Mouse (Mus musculus): ENCODE measurements at regions not wholly inside any gene's neighbourhood (a gene's known extent, or its start where the extent isn't known, plus 50 kb on each side); places are given as distances from the start of the nearest gene placed in this dataset.
"Not testable (repeated sequence)": the region's sequence is repeated elsewhere in the genome, so short reads cannot be mapped to it uniquely, and the experiment has no call there.

DNA sequence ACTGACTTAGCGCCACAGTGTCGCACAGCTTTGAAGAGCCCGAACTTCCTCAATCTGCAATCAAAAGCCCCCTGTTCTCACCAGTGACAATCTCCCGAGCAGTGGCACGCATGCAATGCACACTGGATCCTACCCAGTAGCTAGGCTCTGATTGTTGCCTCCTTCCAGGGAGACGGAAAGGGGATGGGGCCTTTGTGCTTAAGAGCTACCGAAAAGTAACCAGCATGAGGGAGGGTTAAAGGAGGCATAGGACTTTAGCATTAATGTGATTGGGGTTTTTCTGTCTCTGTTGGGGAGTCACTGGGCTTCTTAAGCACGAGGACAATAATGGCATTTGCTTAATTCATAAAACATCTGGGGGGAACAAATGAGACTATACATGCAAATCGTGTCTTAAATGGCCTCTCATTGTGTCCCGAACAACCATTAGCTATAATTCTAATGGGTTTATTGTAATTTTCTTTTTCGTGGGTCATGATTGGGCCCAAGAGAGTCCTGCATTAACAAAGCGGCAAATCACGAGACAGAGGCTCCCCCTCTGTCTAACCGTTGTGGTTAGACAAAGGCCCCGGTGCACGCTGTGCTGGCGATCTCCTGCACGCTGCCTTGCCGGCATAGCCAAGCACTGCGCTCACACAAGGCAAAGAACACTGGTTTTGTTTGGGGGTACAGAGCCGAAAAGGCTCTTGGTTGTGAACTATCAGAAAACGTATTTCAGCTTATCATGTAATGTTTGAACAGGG, 223.2 kb downstream of the Dact1 start:
- ATAC-seq (replicated peaks; ENCODE audit: low FRiP score, low TSS enrichment, low read depth) (no peak), DNase-seq (ENCODE audit: low spot score) (no peak)
- H3K4me3 ChIP-seq (ENCODE audit: low read depth, low read length) = no peak overlapping the region
- H3K9ac ChIP-seq (ENCODE audit: low read length) = no peak overlapping the region
- no peak overlapping the region for H3K27ac ChIP-seq (ENCODE audit: low read depth)
- no peak overlapping the region for H3K4me2 ChIP-seq (ENCODE audit: low read length)
- H3K36me3 ChIP-seq (ENCODE audit: control insufficient read depth, insufficient read depth, low read length) = no peaks in the 10 kb centered on the region
- WGBS = 80% methylated on average over 22 of the region's 22 CpGs
- no peaks in the 10 kb centered on the region for H3K4me1 ChIP-seq (replicated peaks; ENCODE audit: control insufficient read depth, insufficient read depth, low read length)
- no peaks in the 10 kb centered on the region for H3K27me3 ChIP-seq (replicated peaks; ENCODE audit: control insufficient read depth, insufficient read depth, low read length)
- H3K9me3 ChIP-seq (ENCODE audit: control insufficient read depth, low read length) = no peaks in the 10 kb centered on the region

DNA sequence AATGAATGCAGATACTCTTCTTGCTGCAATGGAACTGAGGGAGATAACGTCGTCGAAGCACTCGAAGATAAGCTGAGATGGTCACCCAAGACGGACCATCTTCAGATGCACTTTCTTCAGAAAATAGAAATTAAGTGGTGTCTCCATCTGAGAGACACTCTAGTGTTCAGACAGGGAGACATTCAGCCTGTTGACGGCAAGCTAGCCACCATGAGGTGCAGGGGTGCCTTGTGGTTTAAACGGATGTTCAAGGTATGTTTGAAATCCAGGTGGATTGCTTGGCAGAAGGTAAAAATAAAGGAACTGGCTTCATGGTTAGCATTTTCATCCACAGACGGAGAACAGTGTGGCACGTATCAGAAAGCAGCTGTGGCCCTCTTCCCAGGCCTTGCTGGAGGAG, 224.0 kb downstream of the Dact1 start:
- no peaks in the 10 kb centered on the region for H3K9me3 ChIP-seq (ENCODE audit: control insufficient read depth, low read length)

DNA sequence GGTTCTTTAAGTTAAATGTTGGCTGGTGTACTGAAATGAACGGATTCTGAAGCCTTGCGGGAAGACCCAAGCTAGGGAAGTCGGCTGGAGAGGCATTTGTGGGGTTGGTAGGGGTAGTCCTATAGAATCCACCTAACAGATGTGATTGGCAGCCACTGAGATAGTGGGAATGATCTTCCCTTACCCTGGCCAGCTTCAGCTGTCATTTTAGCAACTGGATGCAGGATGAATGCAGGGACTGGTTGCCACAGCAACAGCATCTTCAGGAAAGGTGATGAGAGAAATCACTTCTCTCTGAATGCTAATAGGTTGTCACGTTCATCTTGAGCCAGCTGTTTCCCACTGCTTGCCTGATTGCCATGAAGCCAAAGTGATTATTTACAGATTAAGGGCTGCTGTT, 224.5 kb downstream of the Dact1 start:
- Histone ChIP-seq H3K27ac (ENCODE audit: low read depth) (no peak overlapping the region), H3K36me3 (ENCODE audit: control insufficient read depth, insufficient read depth, low read length) (no peaks in the 10 kb centered on the region), H3K4me1 (replicated peaks; ENCODE audit: control insufficient read depth, insufficient read depth, low read length) (no peaks in the 10 kb centered on the region), H3K4me2 (ENCODE audit: low read length) (no peak overlapping the region), H3K9me3 (ENCODE audit: control insufficient read depth, low read length) (no peaks in the 10 kb centered on the region), H3K9ac (ENCODE audit: low read length) (no peak overlapping the region), H3K4me3 (ENCODE audit: low read depth, low read length) (no peak overlapping the region), H3K27me3 (replicated peaks; ENCODE audit: control insufficient read depth, insufficient read depth, low read length) (no peaks in the 10 kb centered on the region)
- ATAC-seq (replicated peaks; ENCODE audit: low FRiP score, low TSS enrichment, low read depth) (no peak), DNase-seq (ENCODE audit: low spot score) (no peak)
- WGBS = 86% methylated on average over 4 of the region's 4 CpGs

More for the DNA sequence above, 224.0 kb downstream of the Dact1 start:
- ATAC-seq (replicated peaks; ENCODE audit: low FRiP score, low TSS enrichment, low read depth) (no peak), DNase-seq (ENCODE audit: low spot score) (no peak)
- Histone ChIP-seq H3K27me3 (replicated peaks; ENCODE audit: control insufficient read depth, insufficient read depth, low read length) (no peaks in the 10 kb centered on the region), H3K4me1 (replicated peaks; ENCODE audit: control insufficient read depth, insufficient read depth, low read length) (no peaks in the 10 kb centered on the region), H3K9ac (ENCODE audit: low read length) (no peak overlapping the region), H3K4me2 (ENCODE audit: low read length) (no peak overlapping the region), H3K27ac (ENCODE audit: low read depth) (no peak overlapping the region), H3K4me3 (ENCODE audit: low read depth, low read length) (no peak overlapping the region), H3K36me3 (ENCODE audit: control insufficient read depth, insufficient read depth, low read length) (no peaks in the 10 kb centered on the region)
- 93% methylated on average over 9 of the region's 9 CpGs for WGBS

DNA sequence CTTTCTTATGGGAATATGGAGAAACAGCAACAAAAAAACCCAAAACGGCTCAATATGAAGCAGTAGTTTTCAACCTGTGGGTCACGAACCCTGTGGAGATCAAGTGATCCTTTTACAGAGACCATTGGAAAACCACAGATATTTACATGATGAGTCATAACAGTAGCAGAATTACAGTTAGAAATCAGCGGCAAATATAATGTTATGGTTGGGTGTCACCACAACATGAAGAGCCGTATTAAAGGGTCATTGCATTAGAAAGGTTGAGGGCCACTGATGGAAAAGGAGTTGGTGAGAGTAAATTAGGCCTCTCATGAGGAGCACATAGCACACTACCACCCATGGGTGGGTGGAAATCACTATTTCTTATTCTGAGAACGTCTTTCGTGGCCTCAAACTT, 225.6 kb downstream of the Dact1 start:
- DNase-seq (ENCODE audit: low spot score) = no peak
- no peak for ATAC-seq (replicated peaks; ENCODE audit: low FRiP score, low TSS enrichment, low read depth)

DNA sequence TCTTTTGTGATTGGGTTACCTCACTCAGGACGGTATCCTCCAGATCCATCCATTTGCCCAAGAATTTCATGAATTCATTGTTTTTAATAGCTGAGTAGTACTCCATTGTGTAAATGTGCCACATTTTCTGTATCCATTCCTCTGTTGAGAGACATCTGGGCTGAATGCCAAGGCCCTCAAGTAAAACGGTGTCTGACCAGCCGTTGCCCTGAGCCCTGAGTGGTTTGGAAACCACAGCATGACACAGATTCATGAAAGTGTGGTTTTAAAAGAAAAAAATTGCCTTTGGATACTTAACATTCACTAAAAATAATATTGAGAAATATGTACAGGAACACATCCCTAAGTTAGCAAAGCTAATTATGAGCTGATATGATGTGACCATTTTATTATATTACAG, 226.1 kb downstream of the Dact1 start:
- 81% methylated on average over 3 of the region's 3 CpGs for WGBS
- not testable (repeated sequence) for H3K27me3 ChIP-seq (replicated peaks; ENCODE audit: control insufficient read depth, insufficient read depth, low read length); H3K36me3 ChIP-seq (ENCODE audit: control insufficient read depth, insufficient read depth, low read length); H3K9ac ChIP-seq (ENCODE audit: low read length); H3K27ac ChIP-seq (ENCODE audit: low read depth); H3K4me1 ChIP-seq (replicated peaks; ENCODE audit: control insufficient read depth, insufficient read depth, low read length); DNase-seq (ENCODE audit: low spot score); H3K9me3 ChIP-seq (ENCODE audit: control insufficient read depth, low read length); H3K4me3 ChIP-seq (ENCODE audit: low read depth, low read length); H3K4me2 ChIP-seq (ENCODE audit: low read length); ATAC-seq (replicated peaks; ENCODE audit: low FRiP score, low TSS enrichment, low read depth)

More for the DNA sequence above, 225.6 kb downstream of the Dact1 start:
- WGBS = 97% methylated on average over 6 of the region's 6 CpGs
- H3K9me3 ChIP-seq (ENCODE audit: control insufficient read depth, low read length) = no peaks in the 10 kb centered on the region
- no peaks in the 10 kb centered on the region for H3K27me3 ChIP-seq (replicated peaks; ENCODE audit: control insufficient read depth, insufficient read depth, low read length)
- H3K27ac ChIP-seq (ENCODE audit: low read depth) = no peak overlapping the region
- no peak overlapping the region for H3K4me3 ChIP-seq (ENCODE audit: low read depth, low read length)
- H3K9ac ChIP-seq (ENCODE audit: low read length) = no peak overlapping the region
- H3K4me2 ChIP-seq (ENCODE audit: low read length) = no peak overlapping the region
- H3K36me3 ChIP-seq (ENCODE audit: control insufficient read depth, insufficient read depth, low read length) = no peaks in the 10 kb centered on the region
- no peaks in the 10 kb centered on the region for H3K4me1 ChIP-seq (replicated peaks; ENCODE audit: control insufficient read depth, insufficient read depth, low read length)

DNA sequence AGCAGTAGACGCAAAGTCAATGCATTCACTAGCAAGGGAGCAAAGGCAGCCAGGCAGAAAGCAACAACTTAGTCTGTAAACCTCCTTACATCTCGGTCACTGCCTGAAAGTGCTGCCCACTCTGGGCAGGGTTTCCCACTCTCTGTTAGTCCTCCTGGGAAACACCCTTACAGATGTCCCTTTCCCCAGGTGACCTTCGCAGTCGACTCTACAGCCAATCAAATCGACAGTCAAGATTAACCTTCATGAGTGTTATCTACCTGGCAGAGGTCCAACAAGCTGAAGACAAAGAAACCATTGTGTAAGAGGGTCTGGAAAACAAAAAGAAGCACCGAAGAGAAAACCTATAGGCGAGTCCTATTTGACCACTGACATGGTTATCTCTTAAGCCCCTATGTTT, 229.0 kb downstream of the Dact1 start:
- Histone ChIP-seq H3K4me2 (ENCODE audit: low read length) (no peak overlapping the region), H3K9ac (ENCODE audit: low read length) (no peak overlapping the region), H3K4me1 (replicated peaks; ENCODE audit: control insufficient read depth, insufficient read depth, low read length) (peaks cover 11% of the 10 kb centered on the region), H3K36me3 (ENCODE audit: control insufficient read depth, insufficient read depth, low read length) (no peaks in the 10 kb centered on the region), H3K4me3 (ENCODE audit: low read depth, low read length) (no peak overlapping the region), H3K9me3 (ENCODE audit: control insufficient read depth, low read length) (no peaks in the 10 kb centered on the region), H3K27ac (ENCODE audit: low read depth) (no peak overlapping the region), H3K27me3 (replicated peaks; ENCODE audit: control insufficient read depth, insufficient read depth, low read length) (no peaks in the 10 kb centered on the region)
- ATAC-seq (replicated peaks; ENCODE audit: low FRiP score, low TSS enrichment, low read depth) = peak; percentile 52; the same call in 1 of the 2 replicates
- WGBS = 71% methylated on average over 7 of the region's 7 CpGs
- DNase-seq (ENCODE audit: low spot score) = no peak

DNA sequence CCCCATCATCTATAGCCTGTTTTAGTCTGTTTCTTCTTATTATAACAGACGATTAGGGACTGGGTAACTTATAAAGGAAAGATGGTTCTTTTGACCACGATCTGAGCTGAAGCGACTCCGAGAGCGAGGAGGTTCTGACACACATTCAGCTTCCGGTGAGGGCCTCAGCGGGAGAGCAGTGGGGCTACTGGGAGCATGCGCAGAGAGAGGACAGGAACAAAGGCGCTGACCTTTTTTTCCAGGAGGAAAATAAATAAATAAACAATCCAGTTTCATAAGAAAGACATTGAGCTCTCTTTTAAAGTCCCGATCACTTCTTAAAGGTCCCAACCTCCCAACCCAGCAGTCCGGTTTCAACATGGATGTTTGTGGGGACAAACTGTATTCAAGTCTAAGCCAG, 230.6 kb downstream of the Dact1 start:
- Histone ChIP-seq H3K36me3 (ENCODE audit: control insufficient read depth, insufficient read depth, low read length) (no peaks in the 10 kb centered on the region), H3K4me1 (replicated peaks; ENCODE audit: control insufficient read depth, insufficient read depth, low read length) (peaks cover 26% of the 10 kb centered on the region), H3K9me3 (ENCODE audit: control insufficient read depth, low read length) (no peaks in the 10 kb centered on the region), H3K27me3 (replicated peaks; ENCODE audit: control insufficient read depth, insufficient read depth, low read length) (no peaks in the 10 kb centered on the region), H3K9ac (ENCODE audit: low read length) (no peak overlapping the region), H3K4me3 (ENCODE audit: low read depth, low read length) (no peak overlapping the region), H3K4me2 (ENCODE audit: low read length) (no peak overlapping the region), H3K27ac (ENCODE audit: low read depth) (no peak overlapping the region)
- DNase-seq (ENCODE audit: low spot score) (no peak), ATAC-seq (replicated peaks; ENCODE audit: low FRiP score, low TSS enrichment, low read depth) (no peak)
- WGBS = 92% methylated on average over 11 of the region's 11 CpGs

DNA sequence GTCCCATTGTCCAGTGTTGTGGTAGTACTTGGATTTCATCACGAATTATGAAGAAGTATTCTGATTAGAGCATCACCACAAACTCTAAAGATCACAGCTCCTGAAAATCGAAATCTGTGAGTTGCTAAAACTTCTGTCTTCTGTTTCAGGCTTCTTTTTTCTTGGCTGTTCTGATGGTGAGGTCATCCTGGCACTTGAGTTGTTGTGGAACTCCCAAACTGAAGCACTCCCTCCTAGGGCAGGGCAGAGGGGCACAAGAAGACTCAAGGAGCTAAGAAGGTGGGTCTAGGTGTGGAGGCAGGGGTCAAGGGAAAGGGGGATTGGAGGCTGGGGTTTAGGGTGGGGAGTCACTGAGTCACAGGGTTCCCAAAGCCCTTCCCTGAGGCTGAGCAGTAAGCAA, 232.3 kb downstream of the Dact1 start:
- Histone ChIP-seq H3K9me3 (ENCODE audit: control insufficient read depth, low read length) (no peaks in the 10 kb centered on the region), H3K4me1 (replicated peaks; ENCODE audit: control insufficient read depth, insufficient read depth, low read length) (peaks cover 26% of the 10 kb centered on the region), H3K36me3 (ENCODE audit: control insufficient read depth, insufficient read depth, low read length) (no peaks in the 10 kb centered on the region), H3K27ac (ENCODE audit: low read depth) (peak overlapping the region; percentile 28; the same call in 1 of the 2 replicates), H3K27me3 (replicated peaks; ENCODE audit: control insufficient read depth, insufficient read depth, low read length) (no peaks in the 10 kb centered on the region), H3K4me2 (ENCODE audit: low read length) (no peak overlapping the region), H3K4me3 (ENCODE audit: low read depth, low read length) (no peak overlapping the region), H3K9ac (ENCODE audit: low read length) (no peak overlapping the region)
- 74% methylated on average over 2 of the region's 2 CpGs for WGBS
- no peak for ATAC-seq (replicated peaks; ENCODE audit: low FRiP score, low TSS enrichment, low read depth)
- no peak for DNase-seq (ENCODE audit: low spot score)

DNA sequence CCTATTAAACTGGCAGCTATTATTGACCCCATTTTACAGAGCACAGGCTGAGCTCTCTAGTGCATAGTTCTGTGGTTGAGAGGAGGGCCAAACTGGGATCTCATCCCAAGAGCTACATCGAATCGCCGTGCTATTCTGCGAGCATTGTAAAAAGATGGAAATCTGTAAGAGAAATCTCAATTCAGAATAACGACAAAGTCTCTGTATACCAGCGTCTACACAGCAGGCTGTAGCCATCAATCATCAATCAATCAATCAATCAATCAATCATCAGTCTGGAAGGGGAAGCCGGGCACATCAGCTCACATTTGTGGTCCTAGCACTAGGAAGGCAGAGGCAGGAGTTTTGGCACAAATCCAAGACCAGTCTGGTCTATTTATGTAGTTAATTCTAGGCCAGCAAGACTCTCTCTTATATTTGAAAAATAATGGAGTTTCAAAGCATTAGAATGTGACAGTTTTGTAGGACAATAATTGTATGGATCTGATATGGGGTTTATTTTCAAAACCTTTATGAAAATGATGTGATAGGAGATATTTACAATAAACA, 234.0 kb downstream of the Dact1 start:
- H3K4me3 ChIP-seq (ENCODE audit: low read depth, low read length) = no peak overlapping the region
- H3K9me3 ChIP-seq (ENCODE audit: control insufficient read depth, low read length) = no peaks in the 10 kb centered on the region
- no peaks in the 10 kb centered on the region for H3K36me3 ChIP-seq (ENCODE audit: control insufficient read depth, insufficient read depth, low read length)
- H3K4me2 ChIP-seq (ENCODE audit: low read length) = no peak overlapping the region
- peaks cover 26% of the 10 kb centered on the region for H3K4me1 ChIP-seq (replicated peaks; ENCODE audit: control insufficient read depth, insufficient read depth, low read length)
- no peak overlapping the region for H3K27ac ChIP-seq (ENCODE audit: low read depth)
- WGBS = 64% methylated on average over 7 of the region's 7 CpGs
- ATAC-seq (replicated peaks; ENCODE audit: low FRiP score, low TSS enrichment, low read depth) = no peak
- no peaks in the 10 kb centered on the region for H3K27me3 ChIP-seq (replicated peaks; ENCODE audit: control insufficient read depth, insufficient read depth, low read length)
- no peak overlapping the region for H3K9ac ChIP-seq (ENCODE audit: low read length)
- DNase-seq (ENCODE audit: low spot score) = no peak

Data from intestine, embryonic 14.5 days (tissue).